ENCODE assay signal across 9 mouse cellular contexts in the genomic region with DNA sequence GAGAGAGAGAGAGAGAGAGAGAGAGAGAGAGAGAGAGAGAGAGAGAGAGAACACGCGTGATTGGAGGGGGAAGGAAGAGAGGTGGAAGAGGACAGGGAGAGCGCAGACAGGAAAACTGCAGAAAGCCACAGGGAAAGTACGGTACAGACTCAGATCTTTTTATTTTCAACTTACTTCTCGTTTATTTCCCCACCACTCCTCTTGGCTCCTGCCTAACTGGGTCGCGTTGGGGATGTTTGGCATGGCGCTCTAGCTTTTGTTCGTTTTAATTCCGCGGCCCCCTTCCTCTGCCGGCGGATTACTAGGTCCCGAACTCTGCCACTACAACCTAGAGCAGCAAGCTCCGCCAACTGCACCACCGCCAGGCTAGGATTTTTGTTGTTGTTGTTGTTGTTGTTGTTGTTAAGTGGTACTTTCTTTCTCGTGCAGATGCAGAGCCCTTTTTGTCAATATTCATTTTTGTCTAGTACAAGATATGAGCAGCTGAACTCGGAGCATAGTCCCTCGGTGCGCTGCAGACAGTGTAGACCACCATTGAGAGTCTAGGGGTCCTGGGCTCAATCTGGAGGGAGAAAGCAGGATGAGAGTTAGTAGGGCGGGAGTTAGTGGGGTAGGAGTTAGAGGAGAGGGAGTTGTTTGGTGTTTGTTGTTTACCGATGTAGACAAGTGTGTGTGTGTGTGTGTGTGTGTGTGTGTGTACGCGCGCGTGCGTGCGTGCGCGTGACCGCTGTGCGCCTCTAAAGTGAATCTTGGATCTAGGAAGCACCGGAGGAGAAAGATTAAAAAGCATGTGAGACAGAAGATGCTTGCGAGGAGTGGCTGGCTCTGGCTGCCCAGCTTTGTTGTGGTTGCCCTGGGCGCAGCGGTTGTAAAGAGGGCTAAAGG. TPM values are rescaled to one million over a fixed set of nuclear protein-coding genes. Genes with fewer than 3 reads are reported as not detected.
DNase-seq lines count a peak whose midpoint lies in the region; ATAC-seq and TF ChIP-seq lines count a peak whose summit lies in the region.
"Had no signal": no experiment of that assay in that cellular context is flagged by ENCODE, and none has a peak within 500 bp of the region (broad histone marks: within the 10 kb centered on the region; RNA-seq: fewer than 3 reads in every experiment).

No protein-coding gene starts in this region.

- H3K27me3 ChIP-seq in heart, embryonic 11.5 days (ENCODE audit: control insufficient read depth, insufficient read depth, low read length): no peaks in the 10 kb centered on the region
- H3K27me3 ChIP-seq in midbrain, embryonic 13.5 days: peaks cover 22% of the 10 kb centered on the region

- peak overlapping the region; percentile 76 for H3K27ac ChIP-seq in left cerebral cortex, adult 2 months
- peak overlapping the region; percentile 98 for H3K27ac ChIP-seq in heart, embryonic 11.5 days (ENCODE audit: low read depth, low read length)
- H3K27ac ChIP-seq in midbrain, embryonic 13.5 days: peak overlapping the region; percentile 93

- H3K4me3 ChIP-seq in left cerebral cortex, adult 2 months: peak overlapping the region; percentile 70
- H3K4me3 ChIP-seq in heart, embryonic 11.5 days (ENCODE audit: low read depth, low read length): peak overlapping the region; percentile 63
- peak overlapping the region; percentile 71 for H3K4me3 ChIP-seq in midbrain, embryonic 13.5 days (replicated peaks)

- no peaks in the 10 kb centered on the region for H3K36me3 ChIP-seq in heart, embryonic 11.5 days (ENCODE audit: control insufficient read depth, insufficient read depth, low read length)
- no peaks in the 10 kb centered on the region for H3K36me3 ChIP-seq in midbrain, embryonic 13.5 days

- peak overlapping the region; percentile 91 for H3K4me2 ChIP-seq in heart, embryonic 11.5 days
- peak overlapping the region; percentile 71 for H3K4me2 ChIP-seq in midbrain, embryonic 13.5 days (replicated peaks)

- no peak; the same call in 1 of the 2 replicates for ATAC-seq in heart, embryonic 11.5 days (replicated peaks; ENCODE audit: insufficient number of reproducible peaks, low FRiP score, low TSS enrichment)
- peak; percentile 26 for ATAC-seq in midbrain, embryonic 13.5 days

- under 1% methylated on average over 36 of the region's 36 CpGs for WGBS in heart, embryonic 11.5 days (ENCODE audit: insufficient replicate concordance)
- WGBS in midbrain, embryonic 13.5 days: 0% methylated on average over 36 of the region's 36 CpGs

- DNase-seq in left cerebral cortex, adult 2 months (ENCODE audit: extremely low spot score in 1 of 2, low spot score in 2 of 2): peak in 1 of 2 experiments; percentile 36
- no peak for DNase-seq in left cerebral cortex, adult 9 months (ENCODE audit: low spot score in 2 of 2)
- DNase-seq in adipocyte (ENCODE audit: low spot score): peak; percentile 79
- peak; percentile 60 to 68 for DNase-seq in kidney, postnatal 25 days
- no peak for DNase-seq in layer of hippocampus, adult 11-12 months (ENCODE audit: low spot score)
- DNase-seq in urinary bladder, postnatal 14 days (ENCODE audit: low spot score): no peak

- peak overlapping the region; percentile 91 for H3K9ac ChIP-seq in heart, embryonic 11.5 days (ENCODE audit: low read depth, low read length)
- peak overlapping the region; percentile 95 for H3K9ac ChIP-seq in midbrain, embryonic 13.5 days (replicated peaks)

- TF ChIP-seq CTCF in left cerebral cortex, adult 2 months (IDR thresholded peaks at IDR 0.05): no peak

- intact Hi-C loops in left cerebral cortex, adult 2 months (cut with DNase I): no loop called here

- H3K9me3 ChIP-seq in heart, embryonic 11.5 days (replicated peaks; ENCODE audit: control insufficient read depth, low read length): no peaks in the 10 kb centered on the region
- H3K9me3 ChIP-seq in midbrain, embryonic 13.5 days: no peaks in the 10 kb centered on the region

- 0 out of 2 replicates have a peak, but pooled peaks cover 4% of the 10 kb centered on the region for H3K4me1 ChIP-seq in heart, embryonic 11.5 days (ENCODE audit: control insufficient read depth, insufficient read depth, low read length)
- peaks cover 27% of the 10 kb centered on the region for H3K4me1 ChIP-seq in midbrain, embryonic 13.5 days (replicated peaks)

RNA-seq across cellular contexts. Expression of gene Meis2, which starts 0.7 kb away (rescaled TPM):
- 100 to 1,000 TPM; 110 to 116 TPM for total RNA-seq in left cerebral cortex, adult 2 months (2021)
- 50.5 and 59.8 TPM in 2 replicates for polyA plus RNA-seq in heart, embryonic 11.5 days (2014; fragmentation: Nextera tagmentation; extraction: Ambion mirVana)
- 69.4 and 79.0 TPM in 2 replicates for polyA plus RNA-seq in midbrain, embryonic 13.5 days (2015; fragmentation: Nextera tagmentation; extraction: Ambion mirVana)
- total RNA-seq: neutrophil, adult 5-6 weeks had no signal

Comparison
In these comparisons a context has a peak if more than half of its experiments do, and no peak if none do; other contexts are left out.
1. DNase-seq: peak in adipocyte (single experiment) and kidney, postnatal 25 days (2 of 2); none in left cerebral cortex, adult 9 months (0 of 2), layer of hippocampus, adult 11-12 months (single experiment) and urinary bladder, postnatal 14 days (single experiment).
2. Peak in every context shown above with its lines, with median percentiles within 50 percentile points of each other: H3K27ac ChIP-seq and H3K4me3 ChIP-seq.